Mouse (Mus musculus) spleen, embryonic (tissue): ENCODE measurements at regions not wholly inside any gene's neighbourhood (a gene's known extent, or its start where the extent isn't known, plus 50 kb on each side); places are given as distances from the start of the nearest gene placed in this dataset.

ENCODE experiments used
- CTCF ChIA-PET: fragments of 350-600 bp; sonication (Branson Sonifier 250); formaldehyde crosslinking; loops from one replicate; lab custom pipeline; 2022; lab: Charles Lee

DNA sequence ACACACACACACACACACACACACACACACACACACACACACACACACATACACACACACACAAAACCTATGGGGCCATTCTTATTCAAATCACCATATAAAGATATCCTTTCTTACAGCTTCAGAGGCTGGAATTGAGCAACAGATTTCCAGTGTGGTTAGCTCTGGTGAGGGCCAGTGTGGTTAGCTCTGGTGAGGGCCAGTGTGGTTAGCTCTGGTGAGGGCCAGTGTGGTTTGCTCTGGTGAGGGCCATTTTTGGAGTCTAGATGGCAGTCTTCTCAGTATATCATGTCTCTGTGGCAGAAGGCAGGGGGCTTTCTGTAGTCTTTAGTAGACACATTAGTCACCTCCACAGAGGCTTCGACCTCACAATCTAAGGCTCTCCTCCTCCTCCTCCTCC, 191.5 kb upstream of the 9630041A04Rik start:
- CTCF ChIA-PET, result no interaction called here

GRCm38 (mm10) chr9:101649816-101650215, 211.8 kb upstream of the 9630041A04Rik start:
- CTCF ChIA-PET, result no interaction called here

GRCm38 (mm10) chr9:101641524-101641923, 220.1 kb upstream of the 9630041A04Rik start:
- CTCF ChIA-PET, result no interaction called here

DNA sequence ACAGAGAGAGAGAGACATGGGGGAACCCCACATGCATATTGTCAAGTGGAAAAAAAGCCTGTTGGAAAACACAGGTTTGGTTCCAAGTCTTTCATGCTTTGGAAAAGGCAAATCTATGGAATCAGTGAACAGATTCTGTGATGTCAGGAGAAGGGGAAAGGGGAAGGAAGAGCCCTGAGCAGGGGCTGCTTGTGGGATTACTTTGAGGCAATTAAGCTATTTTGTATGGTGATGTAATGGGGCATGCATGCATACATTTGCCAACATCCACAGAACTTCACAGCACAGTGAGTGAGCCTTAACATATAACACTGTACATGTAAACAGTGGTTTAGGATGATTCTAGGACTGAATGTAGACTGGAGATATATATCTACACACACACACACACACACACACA, 221.0 kb upstream of the 9630041A04Rik start:
- CTCF ChIA-PET, result no interaction called here

DNA sequence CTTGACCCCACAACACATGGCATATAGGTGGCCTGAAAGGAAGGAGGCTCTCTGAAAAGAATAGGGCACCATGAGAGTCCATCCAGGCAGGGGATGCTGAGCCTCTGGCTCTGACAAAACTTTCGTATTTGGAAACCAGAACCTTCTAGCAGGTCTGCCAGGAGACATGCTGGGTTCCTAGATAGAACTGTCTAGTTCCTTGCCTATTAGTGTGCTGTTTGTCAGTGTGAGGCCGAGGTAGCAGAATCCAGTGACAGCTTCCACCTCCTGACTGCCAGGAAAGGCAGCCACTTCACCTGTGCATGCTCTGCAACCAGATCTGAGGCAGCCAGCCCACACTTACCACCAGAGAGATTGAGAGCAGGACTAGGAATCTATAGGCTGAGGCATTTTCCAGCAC, 245.4 kb upstream of the 9630041A04Rik start:
- CTCF ChIA-PET, result no interaction called here

GRCm38 (mm10) chr9:101615176-101615575, 246.5 kb upstream of the 9630041A04Rik start:
- CTCF ChIA-PET, result no interaction called here

- CTCF ChIA-PET, result no interaction called here
Measured at GRCm38 (mm10) chr9:101613933-101614332, 247.7 kb upstream of the 9630041A04Rik start.

- CTCF ChIA-PET, result no interaction called here
Measured at GRCm38 (mm10) chr9:101613471-101613870, 248.2 kb upstream of the 9630041A04Rik start.

DNA sequence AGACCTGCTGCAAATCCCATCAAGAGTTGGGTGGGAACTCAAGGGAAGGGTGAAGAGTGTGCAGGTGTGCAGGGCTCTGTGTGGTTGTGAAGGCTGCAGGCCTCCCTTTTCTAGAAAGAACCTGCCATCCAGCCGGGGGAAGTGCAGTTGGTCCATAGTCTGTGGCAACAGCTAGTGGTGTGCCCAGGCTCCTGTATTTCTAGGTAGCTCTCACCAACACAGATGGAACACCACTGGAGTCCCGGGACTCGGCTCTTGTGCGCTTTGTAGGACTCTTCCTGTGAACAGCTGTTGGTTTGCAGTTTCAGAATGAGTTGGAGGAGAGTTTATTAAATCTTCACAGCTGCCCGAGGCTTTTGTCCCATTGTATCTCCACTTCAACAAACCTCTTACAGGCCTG, 248.7 kb upstream of the 9630041A04Rik start:
- CTCF ChIA-PET, result no interaction called here

DNA sequence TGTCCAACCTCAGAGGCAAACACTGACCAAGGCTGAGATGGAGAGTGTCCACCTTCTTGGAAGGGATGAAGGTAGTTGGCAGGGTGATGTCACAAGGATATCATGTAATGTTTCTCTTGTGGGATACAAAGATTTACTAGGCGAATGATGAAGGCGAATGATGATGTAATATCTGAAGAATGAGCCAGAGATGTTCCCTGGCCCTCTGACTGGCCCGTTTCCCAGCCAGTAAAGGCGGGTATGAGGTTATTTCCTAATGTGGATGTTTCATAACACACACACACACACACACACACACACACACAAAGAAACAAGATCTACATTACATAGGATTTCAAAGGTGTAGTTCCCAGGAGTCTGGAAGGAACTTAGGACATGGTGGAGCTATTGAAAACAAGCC, 249.1 kb upstream of the 9630041A04Rik start:
- CTCF ChIA-PET, result no interaction called here

DNA sequence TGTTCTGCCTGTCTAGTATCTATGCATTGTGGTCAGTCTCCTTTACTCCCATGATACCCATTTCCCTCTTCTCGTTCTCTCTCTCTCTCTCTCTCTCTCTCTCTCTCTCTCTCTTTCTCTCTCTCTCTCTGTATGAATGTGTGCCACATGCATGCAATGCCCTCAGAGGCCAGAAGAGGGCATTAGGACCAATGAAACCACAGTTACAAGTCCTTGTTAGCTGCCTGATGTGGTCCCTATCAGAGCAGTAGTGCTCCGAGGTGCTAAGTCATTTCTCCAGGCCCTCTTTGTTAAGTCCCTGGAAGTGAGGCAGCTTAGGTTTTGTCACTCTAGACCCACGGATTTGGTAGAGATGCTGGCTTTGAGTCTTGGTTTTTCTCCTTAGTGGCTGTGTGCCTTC, 250.2 kb upstream of the 9630041A04Rik start:
- CTCF ChIA-PET, result no interaction called here

GRCm38 (mm10) chr9:101610806-101611443, 250.7 kb upstream of the 9630041A04Rik start:
- CTCF ChIA-PET, result interaction anchor here (0.6 kb wide), 1 partner anchor 20 kb away, joined by 5 read pairs; no protein-coding TSS in a partner anchor

DNA sequence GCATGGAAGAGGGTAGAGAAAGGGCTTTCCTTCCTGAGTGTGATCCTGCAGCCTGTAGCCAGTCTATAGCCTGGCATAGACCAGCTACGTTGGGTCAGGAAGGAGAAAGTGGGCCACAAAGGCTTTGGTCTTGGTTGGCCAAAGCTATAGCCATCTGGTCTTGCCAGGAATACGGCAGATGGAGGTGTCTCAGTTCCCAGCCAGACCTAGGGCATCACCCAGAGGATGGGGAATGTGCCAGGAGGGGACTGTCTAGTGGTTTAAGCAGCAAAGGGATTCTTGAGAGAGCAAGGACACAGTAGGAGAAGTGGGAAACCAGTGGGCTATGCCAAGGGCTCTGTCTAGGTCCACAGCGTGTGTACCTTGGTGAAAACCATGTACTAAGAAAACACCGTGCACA, 251.3 kb upstream of the 9630041A04Rik start:
- CTCF ChIA-PET, result interaction anchor here (0.6 kb wide), 1 partner anchor 19 kb away, joined by 5 read pairs; no protein-coding TSS in a partner anchor

- CTCF ChIA-PET, result no interaction called here
Measured at GRCm38 (mm10) chr9:101602799-101603198, 258.8 kb upstream of the 9630041A04Rik start.

DNA sequence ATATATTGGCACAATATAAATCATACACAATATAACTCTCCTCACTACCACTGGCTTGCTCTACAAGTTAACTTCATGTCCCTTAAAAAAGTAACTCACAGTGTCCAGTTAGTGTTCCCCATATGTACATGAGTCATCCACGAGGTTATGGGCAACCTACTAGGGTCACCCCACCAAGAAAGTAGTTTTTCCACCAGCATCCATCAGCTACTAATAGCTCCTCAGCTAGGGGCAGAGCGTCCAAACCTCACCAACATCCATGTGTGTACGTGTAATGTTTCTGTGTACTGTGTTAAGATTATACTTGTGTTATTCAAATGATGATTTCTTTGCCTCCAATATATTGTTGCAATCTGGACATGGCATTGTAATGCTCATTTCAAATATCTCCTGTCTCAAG, 264.7 kb upstream of the 9630041A04Rik start:
- CTCF ChIA-PET, result no interaction called here

GRCm38 (mm10) chr9:101595101-101595650, 266.5 kb upstream of the 9630041A04Rik start:
- CTCF ChIA-PET, result no interaction called here

- CTCF ChIA-PET, result no interaction called here
Measured at GRCm38 (mm10) chr9:101592621-101593020, 269.0 kb upstream of the 9630041A04Rik start.

GRCm38 (mm10) chr9:101591681-101592080, 270.0 kb upstream of the 9630041A04Rik start:
- CTCF ChIA-PET, result no interaction called here

GRCm38 (mm10) chr9:101590310-101590709, 271.3 kb upstream of the 9630041A04Rik start:
- CTCF ChIA-PET, result no interaction called here

GRCm38 (mm10) chr9:101581064-101581463, 280.6 kb upstream of the 9630041A04Rik start:
- CTCF ChIA-PET, result no interaction called here

DNA sequence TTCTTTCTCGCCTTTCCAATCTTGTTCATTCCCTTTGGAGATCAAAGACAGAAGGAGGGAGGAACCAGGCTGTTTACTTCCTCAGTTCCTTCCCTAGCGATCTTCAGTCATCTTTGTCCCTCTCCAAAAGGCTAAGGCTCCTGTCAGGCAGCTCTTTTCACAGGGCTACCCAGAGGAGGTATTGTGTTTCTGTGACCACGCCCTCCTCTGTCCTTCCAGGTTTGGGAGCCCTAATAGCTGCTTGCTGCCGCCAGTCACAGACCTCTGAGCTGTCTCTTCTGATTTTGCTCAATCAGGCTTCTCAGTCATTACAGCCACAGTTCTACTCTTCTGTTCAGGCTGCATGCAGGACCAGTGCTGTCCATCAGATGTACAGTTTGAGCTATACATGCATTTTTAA, 290.9 kb upstream of the 9630041A04Rik start:
- CTCF ChIA-PET, result no interaction called here

DNA sequence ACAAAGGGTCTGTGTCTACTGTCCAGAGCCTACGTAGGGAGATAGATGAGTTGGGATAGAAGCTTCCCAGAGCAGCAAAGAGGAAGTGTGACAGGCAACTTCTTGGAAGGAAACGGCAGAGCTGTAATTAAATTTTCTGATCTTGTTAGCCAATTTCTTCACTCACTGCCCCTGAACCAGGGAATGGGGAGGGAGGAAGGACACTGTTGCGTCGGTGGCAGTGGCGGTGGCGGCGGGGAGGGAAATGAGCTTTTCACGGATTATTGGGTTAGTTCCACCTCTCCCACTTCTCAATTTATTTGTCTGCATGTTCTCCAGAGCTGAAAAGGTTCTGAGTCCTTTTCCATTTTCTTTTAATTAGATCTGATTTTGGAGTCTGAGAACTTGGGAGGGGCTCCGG, 298.4 kb upstream of the 9630041A04Rik start:
- CTCF ChIA-PET, result no interaction called here

- CTCF ChIA-PET, result no interaction called here
Measured at GRCm38 (mm10) chr9:101559366-101559765, 302.3 kb upstream of the 9630041A04Rik start.
